Mouse (Mus musculus) ovary, postnatal 14 days (tissue): ENCODE results near the gene Selenow.

Experiments
- DNase-seq: peaks from one replicate; pipeline ENCODE4 v3.0.0; 2022; ENCODE audit warnings: low spot score

Gene Selenow

DNA sequence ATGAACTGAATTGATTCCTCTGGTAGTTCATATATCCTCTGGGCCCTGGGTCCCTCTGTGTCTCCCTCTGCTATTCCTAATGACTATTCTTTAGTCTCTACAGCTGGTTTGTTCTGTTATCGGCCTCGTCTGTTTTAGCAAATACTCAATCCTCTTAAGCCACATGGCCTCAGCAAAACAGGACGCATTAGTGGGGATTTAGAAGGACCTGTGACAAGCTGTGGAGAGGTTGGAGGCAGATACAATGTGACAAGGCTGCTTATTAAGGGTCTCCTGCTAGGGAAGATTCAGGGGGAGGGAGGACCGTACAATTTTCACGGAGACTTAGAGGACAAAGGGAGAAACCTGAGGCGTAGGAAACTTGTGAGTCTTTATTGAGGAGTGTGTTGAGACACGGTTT is 16.3 kb downstream of the Selenow start:
- DNase-seq = no peak

DNA sequence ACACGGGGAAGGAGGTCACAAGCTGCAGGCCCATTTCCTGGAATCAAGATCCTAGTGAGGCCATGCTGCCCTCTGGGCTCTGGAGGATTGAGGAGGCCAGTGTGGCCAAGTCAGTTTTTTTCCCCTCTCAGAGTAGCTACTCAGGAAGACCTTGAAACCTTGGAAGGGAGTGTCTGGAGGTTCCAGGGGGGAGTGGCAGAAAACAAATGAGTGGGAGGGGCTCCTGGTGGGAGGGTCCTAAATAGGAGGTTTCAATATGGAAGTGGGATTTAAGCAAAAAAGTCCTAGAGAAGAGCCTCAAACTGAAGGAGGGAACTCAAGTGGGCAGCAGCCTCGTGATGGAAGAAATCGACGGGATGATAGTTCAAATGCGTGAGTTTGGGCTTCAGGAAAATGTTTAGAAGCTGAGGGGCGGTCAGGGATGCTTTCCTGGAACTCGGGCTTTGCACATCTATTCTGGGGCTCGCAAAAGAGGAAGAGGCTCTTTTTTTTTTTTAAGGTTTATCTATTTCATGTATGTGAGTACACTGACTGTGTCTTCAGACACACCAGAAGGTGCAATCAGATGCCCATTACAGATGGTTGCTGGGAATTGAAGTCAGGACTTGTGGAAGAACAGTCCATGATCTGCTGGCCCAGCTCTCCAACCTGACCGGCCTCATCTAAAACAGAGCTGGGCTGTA is 20.7 kb downstream of the Selenow start:
- no peak for DNase-seq

DNA sequence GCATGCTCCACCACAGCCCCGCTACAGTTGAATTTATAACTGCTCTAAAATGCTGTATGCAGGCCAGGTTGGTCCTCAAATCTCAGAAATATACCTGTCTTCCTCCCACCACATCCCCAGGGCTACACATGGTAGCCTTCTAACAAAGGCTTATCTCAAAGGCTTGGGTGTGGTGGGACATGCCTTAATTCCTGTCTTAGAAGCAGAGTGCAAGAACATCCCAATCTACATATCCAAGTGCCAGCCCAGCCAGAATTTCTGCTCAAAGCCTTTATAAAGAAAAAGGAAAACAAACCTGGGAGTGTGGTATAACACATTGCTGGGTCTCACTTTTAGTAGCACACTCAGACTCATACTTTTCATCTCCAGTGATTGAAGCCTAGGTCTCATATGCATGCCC is 28.0 kb downstream of the Selenow start:
- DNase-seq = no peak

DNA sequence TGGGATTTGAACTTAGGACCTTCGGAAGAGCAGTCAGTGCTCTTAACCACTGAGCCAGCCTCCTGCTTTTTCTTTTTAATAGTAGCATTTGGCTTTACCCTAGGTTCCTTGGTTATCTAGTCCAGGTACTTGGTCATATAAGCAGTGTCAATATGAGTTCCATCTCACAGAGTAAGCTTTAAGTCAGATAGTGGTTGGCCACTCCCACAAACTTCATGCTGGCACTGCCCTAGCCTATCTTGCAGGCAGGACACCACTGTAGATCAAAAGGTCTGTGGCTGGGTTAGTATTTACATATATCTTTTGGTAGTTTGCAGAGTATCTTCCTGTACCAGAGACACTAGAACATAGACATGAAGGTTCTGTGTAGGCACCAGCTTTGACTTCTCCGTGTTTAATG is 38.1 kb downstream of the Selenow start:
- DNase-seq = no peak

DNA sequence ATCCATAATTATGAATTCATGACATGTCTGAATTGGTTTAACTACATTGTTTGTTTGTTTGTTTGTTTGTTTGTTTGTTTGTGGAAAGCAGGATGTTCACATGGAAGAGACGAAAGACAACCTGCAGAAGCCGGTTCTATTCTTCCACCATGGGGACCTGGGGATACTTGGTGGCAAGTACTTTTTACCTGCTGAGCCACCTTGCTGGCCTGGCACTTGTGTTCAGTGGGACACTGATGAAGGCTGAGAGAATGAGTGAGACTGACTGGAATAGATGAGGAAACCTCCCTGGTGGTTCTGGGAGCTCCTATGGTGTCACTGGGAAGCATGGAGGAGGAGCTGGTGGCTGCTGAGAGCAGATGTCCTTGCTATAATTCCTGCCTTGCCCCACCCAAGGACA is 39.9 kb downstream of the Selenow start, which contains the start of gene Crxos:
TSS of gene Crxos (plus strand) at position 301 of the 400 bp plus-strand sequence.
- no peak for DNase-seq

DNA sequence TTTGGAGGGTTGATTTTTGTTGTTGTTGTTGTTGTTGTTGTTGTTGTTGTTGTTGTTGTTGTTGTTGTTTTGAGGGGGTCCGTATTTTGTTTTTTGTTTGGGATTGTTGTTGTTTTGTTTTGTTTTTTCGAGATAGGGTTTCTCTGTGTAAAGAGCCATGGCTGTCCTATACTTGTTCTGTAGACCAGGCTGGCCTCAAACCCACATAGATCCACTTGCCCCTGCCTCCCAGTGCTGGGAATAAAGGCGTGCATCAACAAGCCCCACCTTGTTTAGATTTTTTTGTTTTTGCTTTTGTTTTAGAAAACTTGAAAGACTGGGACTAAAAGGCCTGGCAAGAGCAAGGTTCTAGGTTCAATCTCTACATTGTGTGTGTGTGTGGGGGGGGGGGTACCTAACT is 40.4 kb downstream of the Selenow start:
- no peak for DNase-seq

DNA sequence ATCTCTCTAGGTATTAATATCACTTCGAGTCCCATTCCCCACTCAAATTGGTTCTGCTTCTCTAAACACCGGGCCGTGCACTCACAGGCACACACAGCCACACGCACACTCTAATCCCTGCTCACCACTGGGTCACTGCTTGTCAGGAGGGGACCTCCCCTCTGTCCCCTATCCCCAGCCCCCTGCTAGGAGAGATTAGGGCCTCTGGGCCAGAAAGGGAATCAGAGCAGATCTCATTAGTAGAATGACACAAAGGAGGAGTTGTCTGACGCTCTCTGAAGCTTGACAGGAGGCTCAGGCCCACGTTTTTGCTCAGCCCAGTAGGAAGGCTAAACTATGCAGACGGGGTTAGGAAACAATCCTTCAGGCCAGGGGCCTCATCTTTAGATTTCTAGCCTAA is 40.8 kb downstream of the Selenow start:
- DNase-seq = no peak

DNA sequence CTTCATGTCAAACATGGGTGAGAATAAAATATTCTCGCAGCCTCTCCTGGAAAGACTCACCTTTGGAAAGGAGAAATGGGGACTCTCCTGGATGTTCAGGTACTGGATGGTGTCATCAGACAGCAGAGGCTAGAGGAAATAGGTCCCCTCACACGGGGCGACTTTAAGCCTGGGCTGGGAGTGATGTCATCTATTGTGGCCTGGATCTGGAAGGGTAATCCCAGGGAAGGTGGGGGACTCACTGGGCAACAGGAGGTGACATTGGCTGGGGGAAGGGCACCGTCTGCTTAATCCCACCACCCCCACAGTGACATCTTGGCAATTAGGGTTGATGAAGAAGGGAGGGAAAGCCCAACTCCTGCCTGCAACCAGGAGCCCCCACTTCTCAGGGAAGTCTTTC is 42.4 kb downstream of the Selenow start, which contains the start of gene Crx:
TSS of gene Crx (minus strand) at position 213 of the 400 bp plus-strand sequence.
- DNase-seq = no peak
